ENCODE assay signal across 24 mouse cellular contexts in the genomic region with DNA sequence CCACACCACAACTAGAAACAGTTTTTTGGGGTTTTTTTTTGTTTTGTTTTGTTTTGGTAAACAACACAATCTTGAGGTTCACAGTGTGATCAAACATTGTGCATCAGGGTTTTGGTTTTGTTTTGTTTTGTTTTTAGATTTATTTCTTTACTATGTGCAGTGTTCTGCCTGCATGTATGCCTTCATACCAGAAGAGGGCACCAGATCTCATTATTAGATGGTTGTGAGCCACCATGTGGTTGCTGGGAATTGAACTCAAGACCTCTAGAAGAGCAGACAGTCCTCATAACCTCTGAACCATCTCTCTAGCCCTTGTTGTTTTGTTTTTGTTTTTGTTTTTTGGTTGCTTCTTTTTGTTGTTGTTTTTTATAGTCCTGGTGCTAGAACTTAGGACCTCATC.
A peak's percentile ranks its signal among the peaks of the same experiment; 100 is the strongest.
DNase-seq lines count a peak whose midpoint lies in the region; ATAC-seq and TF ChIP-seq lines count a peak whose summit lies in the region.
"Had no signal": no experiment of that assay in that cellular context is flagged by ENCODE, and none has a peak within 500 bp of the region (broad histone marks: within the 10 kb centered on the region; RNA-seq: fewer than 3 reads in every experiment).

No protein-coding gene starts in this region.

- H3K27me3 ChIP-seq in kidney, postnatal 0 days (ENCODE audit: insufficient read depth, low read length): no peaks in the 10 kb centered on the region
- H3K27me3 ChIP-seq in kidney, embryonic 14.5 days (ENCODE audit: control insufficient read depth, insufficient read depth, low read length): no peaks in the 10 kb centered on the region
- H3K27me3 ChIP-seq in midbrain, postnatal 0 days (ENCODE audit: insufficient read depth, low read length): no peaks in the 10 kb centered on the region
- H3K27me3 ChIP-seq in midbrain, embryonic 15.5 days (replicated peaks): no peaks in the 10 kb centered on the region
- H3K27me3 ChIP-seq: embryonic facial prominence, embryonic 15.5 days; heart, embryonic 15.5 days; Patski had no signal

- no peaks in the 10 kb centered on the region for H3K36me3 ChIP-seq in kidney, postnatal 0 days (ENCODE audit: insufficient read depth, low read length)
- no peaks in the 10 kb centered on the region for H3K36me3 ChIP-seq in kidney, embryonic 14.5 days (ENCODE audit: control insufficient read depth, insufficient read depth, low read length)
- no peaks in the 10 kb centered on the region for H3K36me3 ChIP-seq in midbrain, postnatal 0 days (ENCODE audit: insufficient read depth, low read length)
- H3K36me3 ChIP-seq in midbrain, embryonic 15.5 days (replicated peaks): no peaks in the 10 kb centered on the region
- H3K36me3 ChIP-seq: forebrain, embryonic 10.5 days; heart, embryonic 15.5 days had no signal

- no peak overlapping the region for H3K4me2 ChIP-seq in kidney, postnatal 0 days (ENCODE audit: low read length)
- no peak overlapping the region for H3K4me2 ChIP-seq in kidney, embryonic 14.5 days (replicated peaks; ENCODE audit: low read depth, low read length)
- no peak overlapping the region for H3K4me2 ChIP-seq in midbrain, postnatal 0 days (ENCODE audit: low read depth, low read length, poor library complexity, severe bottlenecking)
- no peak overlapping the region for H3K4me2 ChIP-seq in midbrain, embryonic 15.5 days
- H3K4me2 ChIP-seq: embryonic facial prominence, embryonic 15.5 days; heart, embryonic 11.5 days; heart, embryonic 15.5 days; hindbrain, embryonic 14.5 days had no signal

- TF ChIP-seq CTCF in kidney, postnatal 0 days (IDR thresholded peaks at IDR 0.05; ENCODE audit: low read depth): peak; percentile 24; the same call in 1 of the 2 replicates
- TF ChIP-seq CTCF in midbrain, postnatal 0 days (IDR thresholded peaks at IDR 0.05): 0 out of 2 replicates have a peak, but pooled peaks have one; percentile 5

- no peaks in the 10 kb centered on the region for H3K9me3 ChIP-seq in kidney, postnatal 0 days (replicated peaks; ENCODE audit: low read length)
- H3K9me3 ChIP-seq in kidney, embryonic 14.5 days (ENCODE audit: control insufficient read depth, low read length): no peaks in the 10 kb centered on the region
- no peaks in the 10 kb centered on the region for H3K9me3 ChIP-seq in midbrain, postnatal 0 days (ENCODE audit: low read length)
- no peaks in the 10 kb centered on the region for H3K9me3 ChIP-seq in midbrain, embryonic 15.5 days
- H3K9me3 ChIP-seq: embryonic facial prominence, embryonic 15.5 days; forebrain, embryonic 10.5 days; heart, embryonic 15.5 days had no signal

- H3K4me1 ChIP-seq in kidney, postnatal 0 days (replicated peaks; ENCODE audit: insufficient read depth, low read length): no peaks in the 10 kb centered on the region
- no peaks in the 10 kb centered on the region for H3K4me1 ChIP-seq in kidney, embryonic 14.5 days (ENCODE audit: control insufficient read depth, insufficient read depth, low read length)
- H3K4me1 ChIP-seq in midbrain, postnatal 0 days (ENCODE audit: insufficient read depth, low read length): no peaks in the 10 kb centered on the region
- no peaks in the 10 kb centered on the region for H3K4me1 ChIP-seq in midbrain, embryonic 15.5 days
- H3K4me1 ChIP-seq: embryonic facial prominence, embryonic 15.5 days; forebrain, embryonic 10.5 days; heart, embryonic 15.5 days had no signal

- no peak overlapping the region for H3K9ac ChIP-seq in kidney, postnatal 0 days (ENCODE audit: low read depth, low read length)
- no peak overlapping the region for H3K9ac ChIP-seq in kidney, embryonic 14.5 days (ENCODE audit: low read depth, low read length)
- H3K9ac ChIP-seq in midbrain, postnatal 0 days (replicated peaks; ENCODE audit: low read length, poor library complexity, severe bottlenecking): no peak overlapping the region
- no peak overlapping the region for H3K9ac ChIP-seq in midbrain, embryonic 15.5 days
- H3K9ac ChIP-seq: embryonic facial prominence, embryonic 15.5 days; heart, embryonic 15.5 days; hindbrain, embryonic 14.5 days had no signal

- no peak for DNase-seq in kidney, postnatal 0 days (ENCODE audit: low spot score)
- DNase-seq in midbrain, postnatal 0 days (ENCODE audit: low spot score): no peak
- DNase-seq in R1 (ENCODE audit: low read depth, low spot score): peak; percentile 34
- no peak for DNase-seq in thymus, postnatal 36 days
- no peak for DNase-seq in testis, postnatal 14 days (ENCODE audit: low spot score)
- DNase-seq: adrenal gland, adult 8-10 months; adrenal gland, postnatal 36 days; cerebellum, adult 2 months; cerebellum, postnatal 14 days; embryo, embryonic 11 days; gastrocnemius, adult 2 months; heart, adult 18-20 months; heart, postnatal 14 days had no signal

- H3K27ac ChIP-seq in kidney, postnatal 0 days: no peak overlapping the region
- no peak overlapping the region for H3K27ac ChIP-seq in kidney, embryonic 14.5 days (ENCODE audit: low read depth, low read length)
- H3K27ac ChIP-seq in midbrain, postnatal 0 days (ENCODE audit: low read depth, low read length): no peak overlapping the region
- H3K27ac ChIP-seq in midbrain, embryonic 15.5 days: no peak overlapping the region
- H3K27ac ChIP-seq: embryonic facial prominence, embryonic 15.5 days; forebrain, embryonic 10.5 days; gastrocnemius, adult 2 months; heart, embryonic 15.5 days; hindbrain, embryonic 14.5 days had no signal

- no peak overlapping the region for H3K4me3 ChIP-seq in kidney, postnatal 0 days (replicated peaks; ENCODE audit: low read depth, low read length)
- no peak overlapping the region for H3K4me3 ChIP-seq in kidney, embryonic 14.5 days (ENCODE audit: low read length)
- no peak overlapping the region for H3K4me3 ChIP-seq in midbrain, postnatal 0 days (ENCODE audit: low read depth, low read length)
- no peak overlapping the region for H3K4me3 ChIP-seq in midbrain, embryonic 15.5 days
- H3K4me3 ChIP-seq: embryonic facial prominence, embryonic 15.5 days; erythroblast, embryonic 14.5 days; forebrain, embryonic 10.5 days; gastrocnemius, adult 2 months; heart, embryonic 15.5 days had no signal

- ATAC-seq in kidney, postnatal 0 days (replicated peaks; ENCODE audit: low FRiP score, low read depth): no peak
- no peak for ATAC-seq in kidney, embryonic 14.5 days (ENCODE audit: low FRiP score, low TSS enrichment)
- ATAC-seq in midbrain, postnatal 0 days (ENCODE audit: low FRiP score): no peak
- ATAC-seq in midbrain, embryonic 15.5 days (replicated peaks): no peak
- ATAC-seq: forebrain, embryonic 14.5 days; inflammation-experienced regulatory T-cells, adult 6 months; Patski had no signal
